Mouse (Mus musculus) adrenal gland, adult (tissue): ENCODE measurements around the gene Palm.
A peak's percentile ranks its signal among the peaks of the same experiment; 100 is the strongest.

Source experiments
- DNase-seq, 2 experiments: peaks; one replicate each; pipeline ENCODE4 v3.0.0; 2022 to 2023; ENCODE audit warnings: low spot score in 1 of 2; ENCODE audit not compliant: inconsistent age in 2 of 2

Palm gene

GRCm38 (mm10) chr10:79769329-79769728 lies 24.0 kb upstream of the Palm start:
- DNase-seq: no peak

GRCm38 (mm10) chr10:79772320-79772719 lies 21.1 kb upstream of the Palm start:
- DNase-seq: no peak

GRCm38 (mm10) chr10:79773208-79773607 lies 20.2 kb upstream of the Palm start:
- DNase-seq: peak in 1 of 2 experiments; percentile 68

- no peak for DNase-seq
These were observed 18.7 kb upstream of the Palm start for GRCm38 (mm10) chr10:79774486-79775279.

- DNase-seq: peak; percentile 75 to 85
These were observed 16.3 kb upstream of the Palm start, which contains the start of gene Fstl3 for GRCm38 (mm10) chr10:79777103-79777531. Fstl3 (plus strand) TSS chr10:79777272.

GRCm38 (mm10) chr10:79778006-79778405 lies 15.4 kb upstream of the Palm start:
- peak; percentile 81 to 83 for DNase-seq

- peak; percentile 29 to 50 for DNase-seq
These were observed 14.2 kb upstream of the Palm start for GRCm38 (mm10) chr10:79779193-79779592.

- DNase-seq: peak; percentile 99
These were observed 13.3 kb upstream of the Palm start for GRCm38 (mm10) chr10:79779784-79780663.

- DNase-seq: no peak
These were observed 12.7 kb upstream of the Palm start for GRCm38 (mm10) chr10:79780664-79781015.

- DNase-seq: peak in 1 of 2 experiments; percentile 47
These were observed 12.2 kb upstream of the Palm start for GRCm38 (mm10) chr10:79781139-79781538.

GRCm38 (mm10) chr10:79781956-79782355 lies 11.4 kb upstream of the Palm start:
- peak in 1 of 2 experiments; percentile 22 for DNase-seq

- peak; percentile 28 to 67 for DNase-seq
These were observed 10.3 kb upstream of the Palm start for GRCm38 (mm10) chr10:79783050-79783449.

GRCm38 (mm10) chr10:79783920-79784800 lies 9.2 kb upstream of the Palm start:
- peak in 1 of 2 experiments; percentile 75 for DNase-seq

- peak; percentile 73 to 93 for DNase-seq
These were observed 4.8 kb upstream of the Palm start for GRCm38 (mm10) chr10:79788386-79789158.

GRCm38 (mm10) chr10:79789581-79789980 lies 3.8 kb upstream of the Palm start:
- DNase-seq: no peak

GRCm38 (mm10) chr10:79790861-79791260 lies 2.5 kb upstream of the Palm start, which contains the start of gene Prss57:
Prss57 (minus strand) TSS chr10:79790961.
- no peak for DNase-seq

- DNase-seq: no peak
These were observed 882 bp upstream of the Palm start for GRCm38 (mm10) chr10:79792339-79793040.

GRCm38 (mm10) chr10:79793738-79794490 lies 542 bp downstream of the Palm start:
- peak in 1 of 2 experiments; percentile 80 for DNase-seq
